Mouse (Mus musculus) CH12.LX (cell line): ENCODE measurements at regions not wholly inside any gene's neighbourhood (a gene's known extent, or its start where the extent isn't known, plus 50 kb on each side); places are given as distances from the start of the nearest gene placed in this dataset.
"Not testable (repeated sequence)": the region's sequence is repeated elsewhere in the genome, so short reads cannot be mapped to it uniquely, and the experiment has no call there.

Experiments used
- BHLHE40 ChIP-seq: IDR thresholded peaks from 2 replicates; pipeline ENCODE4 v1.6.1; 2011; ENCODE audit warnings: mild to moderate bottlenecking, low read depth, low read length, improper control_type of control experiment
- CHD1 ChIP-seq: IDR thresholded peaks from 2 replicates; pipeline ENCODE4 v1.6.1; 2012; ENCODE audit warnings: low read depth, low read length, improper control_type of control experiment, inconsistent platforms
- CTCF ChIP-seq, 2 experiments: IDR thresholded peaks in 1 of 2; conservative IDR thresholded peaks in 1 of 2; 2 replicates each; pipeline ENCODE4 v1.5.1; 2011 to 2012; ENCODE audit warnings: low read depth in 2 of 2, low read length in 2 of 2, improper control_type of control experiment in 1 of 2, inconsistent platforms in 1 of 2, mild to moderate bottlenecking in 1 of 2, moderate library complexity in 1 of 2
- EP300 ChIP-seq: IDR thresholded peaks from 2 replicates; pipeline ENCODE4 v1.6.1; 2011; ENCODE audit warnings: low read length, improper control_type of control experiment
- ETS1 ChIP-seq: conservative IDR thresholded peaks from 2 replicates; pipeline ENCODE4 v1.6.1; 2012; ENCODE audit warnings: low read depth, mild to moderate bottlenecking, inconsistent platforms, low read length, improper control_type of control experiment, moderate library complexity
- HCFC1 ChIP-seq: IDR thresholded peaks from 2 replicates; pipeline ENCODE4 v1.6.1; 2012; ENCODE audit warnings: low read depth, mild to moderate bottlenecking, inconsistent platforms, low read length, improper control_type of control experiment
- MAFK ChIP-seq: IDR thresholded peaks from 2 replicates; pipeline ENCODE4 v1.6.1; 2011; ENCODE audit warnings: low read length, improper control_type of control experiment; ENCODE audit not compliant: insufficient replicate concordance
- MEF2A ChIP-seq: IDR thresholded peaks from 2 replicates; pipeline ENCODE4 v1.6.1; 2014; ENCODE audit warnings: low read depth, mild to moderate bottlenecking, inconsistent platforms, low read length, improper control_type of control experiment, borderline replicate concordance
- POLR2A ChIP-seq: IDR thresholded peaks from 2 replicates; pipeline ENCODE4 v1.6.1; 2011; ENCODE audit warnings: low read depth, mild to moderate bottlenecking, improper control_type of control experiment, low read length
- POLR2AphosphoS2 ChIP-seq: IDR thresholded peaks from 2 replicates; pipeline ENCODE4 v1.6.1; 2011; ENCODE audit warnings: low read depth, low read length, improper control_type of control experiment
- RCOR1 ChIP-seq: conservative IDR thresholded peaks from 2 replicates; pipeline ENCODE4 v1.6.1; 2012; ENCODE audit warnings: low read depth, mild to moderate bottlenecking, inconsistent platforms, low read length, improper control_type of control experiment
- SMC3 ChIP-seq: IDR thresholded peaks from 2 replicates; pipeline ENCODE4 v1.6.1; 2011; ENCODE audit warnings: low read depth, low read length, improper control_type of control experiment
- TCF12 ChIP-seq: IDR thresholded peaks from 2 replicates; pipeline ENCODE4 v1.6.1; 2014; ENCODE audit warnings: low read depth, mild to moderate bottlenecking, inconsistent platforms, low read length, improper control_type of control experiment
- ZKSCAN1 ChIP-seq: IDR thresholded peaks from 2 replicates; pipeline ENCODE4 v1.6.1; 2012; ENCODE audit warnings: low read depth, inconsistent platforms, low read length, improper control_type of control experiment, borderline replicate concordance

DNA sequence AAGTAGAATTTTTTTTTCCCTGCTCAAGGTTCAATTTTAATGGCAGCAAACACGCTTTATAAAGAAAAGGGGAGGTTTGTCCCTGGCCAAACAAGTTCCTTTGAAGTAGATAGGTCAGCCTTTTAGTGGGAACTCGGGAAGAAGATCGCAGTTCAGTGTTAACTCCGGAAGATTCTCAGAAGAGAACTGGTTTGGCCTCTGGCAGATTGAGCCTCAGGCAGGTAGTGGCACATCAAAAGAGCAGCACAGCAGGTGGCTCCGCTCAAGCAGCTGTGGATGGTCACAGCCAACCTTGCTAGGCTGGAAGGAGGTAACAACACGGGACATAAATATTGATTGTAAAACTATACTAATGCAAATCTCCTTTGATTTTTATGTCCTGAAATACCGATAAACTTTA, 347.2 kb upstream of the Sdr16c6 start:
- not testable (repeated sequence) for TF ChIP-seq SMC3; POLR2A; CTCF (conservative IDR thresholded peaks at IDR 0.05 in 1 of 2, IDR thresholded peaks at IDR 0.05 in 1 of 2; ENCODE audit: low read depth in 2 of 2, low read length in 2 of 2); CHD1; MEF2A; POLR2AphosphoS2; BHLHE40; ZKSCAN1; MAFK; EP300; TCF12; RCOR1; ETS1; HCFC1
